Mouse (Mus musculus) midbrain, postnatal 0 days (tissue): ENCODE measurements at regions not wholly inside any gene's neighbourhood (a gene's known extent, or its start where the extent isn't known, plus 50 kb on each side); places are given as distances from the start of the nearest gene placed in this dataset. TPM values are rescaled to one million over a fixed set of nuclear protein-coding genes. Genes with fewer than 3 reads are reported as not detected.
A peak's percentile ranks its signal among the peaks of the same experiment; 100 is the strongest.

ENCODE experiments used
- ATAC-seq: fragments of 200-750 bp; cut with Nextera tagmentation; 2 replicates; pipeline ENCODE4 v1.8.0; 2017; ENCODE audit warnings: moderate number of reproducible peaks, mild to moderate bottlenecking, moderate TSS enrichment, moderate library complexity; ENCODE audit not compliant: low FRiP score
- DNase-seq: peaks from one replicate; pipeline ENCODE4 v3.0.0-alpha.2; 2015; ENCODE audit warnings: low spot score
- H3K27ac ChIP-seq: fragments of 300-500 bp; sonication (generic); 2 replicates; pipeline ENCODE4 v1.5.1; 2014; ENCODE audit warnings: low read depth, mild to moderate bottlenecking, low read length, mixed read lengths
- H3K27me3 ChIP-seq: fragments of 300-500 bp; sonication (generic); 2 replicates; pipeline ENCODE4 v1.6.1; 2014; ENCODE audit warnings: low read length, control low read depth, mixed read lengths; ENCODE audit not compliant: insufficient read depth
- H3K36me3 ChIP-seq: fragments of 300-500 bp; sonication (generic); 2 replicates; pipeline ENCODE4 v1.6.1; 2014; ENCODE audit warnings: low read length, control low read depth, mixed read lengths; ENCODE audit not compliant: insufficient read depth
- H3K4me1 ChIP-seq: fragments of 300-500 bp; sonication (generic); 2 replicates; pipeline ENCODE4 v1.6.1; 2014; ENCODE audit warnings: mild to moderate bottlenecking, control low read depth, antibody characterized with exemption, low read length, mixed read lengths; ENCODE audit not compliant: insufficient read depth
- H3K4me2 ChIP-seq: fragments of 300-500 bp; sonication (generic); 2 replicates; pipeline ENCODE4 v1.6.1; 2014; ENCODE audit warnings: low read depth, mild to moderate bottlenecking, low read length, mixed read lengths; ENCODE audit not compliant: poor library complexity, severe bottlenecking
- H3K4me3 ChIP-seq: fragments of 300-500 bp; sonication (generic); 2 replicates; pipeline ENCODE4 v1.5.1; 2014; ENCODE audit warnings: low read depth, mild to moderate bottlenecking, low read length, moderate library complexity
- H3K9ac ChIP-seq: fragments of 300-500 bp; sonication (generic); replicated peaks from 2 replicates; pipeline ENCODE4 v1.6.1; 2014; ENCODE audit warnings: mild to moderate bottlenecking, low read length, moderate library complexity, mixed read lengths; ENCODE audit not compliant: poor library complexity, severe bottlenecking
- H3K9me3 ChIP-seq: fragments of 300-500 bp; sonication (generic); 2 replicates; pipeline ENCODE4 v1.6.1; 2016; ENCODE audit warnings: low read length, control low read depth
- CTCF ChIP-seq: IDR thresholded peaks from 2 replicates; pipeline ENCODE4 v1.5.1; 2016; ENCODE audit warnings: antibody characterized with exemption, mild to moderate bottlenecking
- WGBS: fragments of 180-500 bp; shearing (Covaris S2); extraction: QIAGEN DNeasy Blood & Tissue Kit; methylation state at CpG from one replicate; pipeline ENCODE4 v1.1.7; 2014; 5-methylcytosine and 5-hydroxymethylcytosine counted together
- microRNA-seq: library from miRNA; unstranded; fragments of <30 nt; microRNA quantifications from one replicate; pipeline ENCODE4, GENCODE M21; 2016; ENCODE audit warnings: borderline number of aligned reads

GRCm38 (mm10) chr8:109436056-109436455, 57.8 kb upstream of the Pmfbp1 start:
- WGBS: 91% methylated on average over 4 of the region's 4 CpGs
- Histone ChIP-seq H3K27me3 (no peaks in the 10 kb centered on the region), H3K36me3 (no peaks in the 10 kb centered on the region), H3K9me3 (no peaks in the 10 kb centered on the region), H3K4me1 (peaks cover 6% of the 10 kb centered on the region; the same call in 1 of the 2 replicates), H3K4me3 (no peak overlapping the region), H3K9ac (no peak overlapping the region), H3K4me2 (peak overlapping the region; percentile 51; the same call in 1 of the 2 replicates), H3K27ac (0 out of 2 replicates have a peak overlapping the region, but pooled peaks have one; percentile 3)
- ATAC-seq: no peak
- TF ChIP-seq CTCF: no peak
- no peak for DNase-seq

GRCm38 (mm10) chr8:109436830-109437567, 56.8 kb upstream of the Pmfbp1 start:
- Histone ChIP-seq H3K4me2 (peak overlapping the region; percentile 51), H3K9ac (peak overlapping the region; percentile 50), H3K9me3 (no peaks in the 10 kb centered on the region), H3K36me3 (no peaks in the 10 kb centered on the region), H3K4me3 (peak overlapping the region; percentile 25), H3K27me3 (no peaks in the 10 kb centered on the region), H3K27ac (peak overlapping the region; percentile 65), H3K4me1 (peaks cover 6% of the 10 kb centered on the region; the same call in 1 of the 2 replicates)
- TF ChIP-seq CTCF: no peak
- DNase-seq: peak; percentile 65
- 0 out of 2 replicates have a peak, but pooled peaks have one; percentile 34 for ATAC-seq
- 7% methylated on average over 19 of the region's 19 CpGs for WGBS

- Histone ChIP-seq H3K4me1 (peaks cover 6% of the 10 kb centered on the region; the same call in 1 of the 2 replicates), H3K27ac (no peak overlapping the region), H3K4me2 (no peak overlapping the region), H3K27me3 (no peaks in the 10 kb centered on the region), H3K9ac (no peak overlapping the region), H3K9me3 (no peaks in the 10 kb centered on the region), H3K36me3 (no peaks in the 10 kb centered on the region), H3K4me3 (no peak overlapping the region)
- TF ChIP-seq CTCF: no peak
- no peak for ATAC-seq
- no peak for DNase-seq
- WGBS: 97% methylated on average over 7 of the region's 7 CpGs
Observed at GRCm38 (mm10) chr8:109438531-109438930, 55.3 kb upstream of the Pmfbp1 start.

Small RNA genes lying in the stretch of these regions (microRNA-seq; reads per million reads assigned to microRNA genes)
- not detected for gene Gm23163
